Mouse (Mus musculus) CH12.LX (cell line): ENCODE measurements around the gene Nrm. TPM values are rescaled to one million over a fixed set of nuclear protein-coding genes. Genes with fewer than 3 reads are reported as not detected.

ENCODE experiments used
- DNase-seq: peaks from one replicate; pipeline ENCODE4 v3.0.0-alpha.2; 2013; ENCODE audit errors: extremely low read depth
- H3K27ac ChIP-seq: 2 replicates; pipeline ENCODE4 v1.5.1; 2012; ENCODE audit warnings: low read depth, mild to moderate bottlenecking, control low read depth, moderate library complexity; ENCODE audit not compliant: insufficient read depth
- H3K27me3 ChIP-seq: replicated peaks from 2 replicates; pipeline ENCODE3; 2012; ENCODE audit warnings: inconsistent platforms
- H3K36me3 ChIP-seq, 2 experiments: replicated peaks in 1 of 2; 2 replicates each; pipeline versions ENCODE3 to v1.6.1; 2012; ENCODE audit warnings: inconsistent platforms in 1 of 2, low read length in 1 of 2, mild to moderate bottlenecking in 1 of 2, mixed read lengths in 1 of 2, moderate library complexity in 1 of 2; ENCODE audit not compliant: control insufficient read depth in 1 of 2, insufficient read depth in 1 of 2
- H3K4me1 ChIP-seq, 2 experiments: 2 replicates each; pipeline ENCODE4 v1.6.1; 2012; ENCODE audit warnings: inconsistent platforms in 1 of 2, moderate library complexity in 1 of 2; ENCODE audit not compliant: insufficient read depth in 2 of 2, control insufficient read depth in 1 of 2
- H3K4me2 ChIP-seq: 2 replicates; pipeline ENCODE4 v1.6.1; 2012; ENCODE audit warnings: low read depth, mild to moderate bottlenecking, control low read depth; ENCODE audit not compliant: poor library complexity, insufficient read depth, severe bottlenecking
- H3K4me3 ChIP-seq, 3 experiments: fragments of 150-350 bp in 1 of 3; sonication (generic) in 1 of 3; replicated peaks in 1 of 3; 2 replicates each; pipeline versions ENCODE3 to v1.5.1; 2011 to 2012; ENCODE audit warnings: low read depth in 2 of 3, low read length in 2 of 3, mild to moderate bottlenecking in 2 of 3, moderate library complexity in 2 of 3, control low read depth in 1 of 3, improper control_type of control experiment in 1 of 3, inconsistent platforms in 1 of 3, mixed read lengths in 1 of 3; ENCODE audit not compliant: poor library complexity in 1 of 3
- H3K79me2 ChIP-seq: replicated peaks from 2 replicates; pipeline ENCODE4 v1.6.1; 2012; ENCODE audit warnings: mild to moderate bottlenecking, moderate library complexity; ENCODE audit not compliant: control insufficient read depth, poor library complexity, insufficient read depth, severe bottlenecking; ENCODE audit errors: extremely low read depth
- H3K9ac ChIP-seq: 2 replicates; pipeline ENCODE4 v1.6.1; 2012; ENCODE audit warnings: low read depth, mild to moderate bottlenecking, control low read depth, moderate library complexity; ENCODE audit not compliant: insufficient read depth
- H3K9me3 ChIP-seq: replicated peaks from 2 replicates; pipeline ENCODE3; 2012; ENCODE audit warnings: low read length, inconsistent platforms, mixed read lengths
- BHLHE40 ChIP-seq: IDR thresholded peaks from 2 replicates; pipeline ENCODE4 v1.6.1; 2011; ENCODE audit warnings: mild to moderate bottlenecking, low read depth, low read length, improper control_type of control experiment
- CHD1 ChIP-seq: IDR thresholded peaks from 2 replicates; pipeline ENCODE4 v1.6.1; 2012; ENCODE audit warnings: low read depth, low read length, improper control_type of control experiment, inconsistent platforms
- CHD2 ChIP-seq: IDR thresholded peaks from 2 replicates; pipeline ENCODE4 v1.6.1; 2011; ENCODE audit warnings: low read length, improper control_type of control experiment
- CTCF ChIP-seq, 2 experiments: IDR thresholded peaks in 1 of 2; conservative IDR thresholded peaks in 1 of 2; 2 replicates each; pipeline ENCODE4 v1.5.1; 2011 to 2012; ENCODE audit warnings: low read depth in 2 of 2, low read length in 2 of 2, improper control_type of control experiment in 1 of 2, inconsistent platforms in 1 of 2, mild to moderate bottlenecking in 1 of 2, moderate library complexity in 1 of 2
- ELF1 ChIP-seq: IDR thresholded peaks from 2 replicates; pipeline ENCODE4 v1.6.1; 2014; ENCODE audit warnings: low read depth, mild to moderate bottlenecking, inconsistent platforms, low read length, improper control_type of control experiment
- EP300 ChIP-seq: IDR thresholded peaks from 2 replicates; pipeline ENCODE4 v1.6.1; 2011; ENCODE audit warnings: low read length, improper control_type of control experiment
- HCFC1 ChIP-seq: IDR thresholded peaks from 2 replicates; pipeline ENCODE4 v1.6.1; 2012; ENCODE audit warnings: low read depth, mild to moderate bottlenecking, inconsistent platforms, low read length, improper control_type of control experiment
- JUN ChIP-seq: IDR thresholded peaks from 2 replicates; pipeline ENCODE4 v1.6.1; 2011; ENCODE audit warnings: low read depth, mild to moderate bottlenecking, low read length, improper control_type of control experiment, moderate library complexity; ENCODE audit not compliant: insufficient read depth
- MAFK ChIP-seq: IDR thresholded peaks from 2 replicates; pipeline ENCODE4 v1.6.1; 2011; ENCODE audit warnings: low read length, improper control_type of control experiment; ENCODE audit not compliant: insufficient replicate concordance
- MYC ChIP-seq: IDR thresholded peaks from 2 replicates; pipeline ENCODE4 v1.6.1; 2011; ENCODE audit warnings: low read depth, mild to moderate bottlenecking, improper control_type of control experiment, low read length
- NELFE ChIP-seq: IDR thresholded peaks from 2 replicates; pipeline ENCODE4 v1.6.1; 2011; ENCODE audit warnings: low read depth, low read length, improper control_type of control experiment
- PAX5 ChIP-seq: IDR thresholded peaks from 2 replicates; pipeline ENCODE4 v1.6.1; 2012; ENCODE audit warnings: low read length, inconsistent platforms, mixed read lengths
- POLR2A ChIP-seq: IDR thresholded peaks from 2 replicates; pipeline ENCODE4 v1.6.1; 2011; ENCODE audit warnings: low read depth, mild to moderate bottlenecking, improper control_type of control experiment, low read length
- RAD21 ChIP-seq: IDR thresholded peaks from 2 replicates; pipeline ENCODE4 v1.6.1; 2011; ENCODE audit warnings: low read depth, mild to moderate bottlenecking, low read length, improper control_type of control experiment, moderate library complexity
- SMC3 ChIP-seq: IDR thresholded peaks from 2 replicates; pipeline ENCODE4 v1.6.1; 2011; ENCODE audit warnings: low read depth, low read length, improper control_type of control experiment
- TBP ChIP-seq: conservative IDR thresholded peaks from 2 replicates; pipeline ENCODE4 v1.6.1; 2011; ENCODE audit warnings: low read depth, low read length, improper control_type of control experiment
- TCF12 ChIP-seq: IDR thresholded peaks from 2 replicates; pipeline ENCODE4 v1.6.1; 2014; ENCODE audit warnings: low read depth, mild to moderate bottlenecking, inconsistent platforms, low read length, improper control_type of control experiment
- UBTF ChIP-seq: IDR thresholded peaks from 2 replicates; pipeline ENCODE4 v1.6.1; 2012; ENCODE audit warnings: low read depth, mild to moderate bottlenecking, inconsistent platforms, low read length, improper control_type of control experiment, moderate library complexity
- ZC3H11A ChIP-seq: IDR thresholded peaks from 2 replicates; pipeline ENCODE4 v1.6.1; 2012; ENCODE audit warnings: low read depth, mild to moderate bottlenecking, inconsistent platforms, low read length, improper control_type of control experiment
- ZKSCAN1 ChIP-seq: IDR thresholded peaks from 2 replicates; pipeline ENCODE4 v1.6.1; 2012; ENCODE audit warnings: low read depth, inconsistent platforms, low read length, improper control_type of control experiment, borderline replicate concordance
- ZMIZ1 ChIP-seq: IDR thresholded peaks from 2 replicates; pipeline ENCODE4 v1.6.1; 2012; ENCODE audit warnings: low read depth, mild to moderate bottlenecking, inconsistent platforms, low read length, improper control_type of control experiment
- ZNF384 ChIP-seq: IDR thresholded peaks from 2 replicates; pipeline ENCODE4 v1.6.1; 2012; ENCODE audit warnings: low read depth, low read length, improper control_type of control experiment, inconsistent platforms
- dilution Hi-C: fragments of 300-500 bp; cut with MboI; formaldehyde crosslinking; loops from 2 replicates; pipeline ENCODE4 v1.14.3; 2020; ENCODE audit warnings: low sequenced_read_pairs; ENCODE audit not compliant: extremely low pct_unique_long_range_greater_than_20kb, extremely low pct_ligation_motif_present
- in situ Hi-C: fragments of 300-500 bp; cut with MboI; formaldehyde crosslinking; loops from 3 replicates; pipeline ENCODE4 v1.14.3; 2019; ENCODE audit warnings: low sequenced_read_pairs, low pct_ligation_motif_present, low pct_unique_long_range_greater_than_20kb, mixed read lengths
- polyA plus RNA-seq: library from polyadenylated mRNA; unstranded; fragments of >175 nt; gene quantifications from 2 replicates; pipeline ENCODE4 v1.2.1, GENCODE M21; 2012; ENCODE audit warnings: low read depth; ENCODE audit not compliant: insufficient read length
- total RNA-seq, 2 experiments: library from RNA; depleted of rRNA; stranded (reverse); fragments of 300-350 nt in 1 of 2; fragments of >200 nt in 1 of 2; gene quantifications; 2 replicates each; pipeline ENCODE4 v1.2.3; 2012 to 2014

Nrm gene
- total and polyA plus RNA-seq, 3 experiments, result 12.1 to 16.7 (median 15.4) TPM

DNA sequence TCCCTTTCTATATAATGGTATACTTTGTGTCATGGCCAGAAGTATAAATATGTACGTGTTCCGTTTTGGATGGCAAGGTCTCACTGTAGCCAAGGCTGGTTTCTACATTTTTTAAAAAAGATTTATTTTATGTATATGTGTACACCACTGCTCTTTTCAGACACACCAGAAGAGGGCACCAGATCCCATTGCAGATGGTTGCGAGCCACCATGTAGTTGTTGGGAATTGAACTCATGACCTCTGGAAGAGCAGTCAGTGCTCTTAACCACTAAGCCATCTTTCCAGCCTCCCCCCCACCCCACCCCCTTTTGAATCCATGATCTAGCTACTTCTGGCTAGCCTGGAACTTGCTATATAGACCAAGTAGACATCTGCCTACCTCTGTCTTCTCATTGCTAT is 17.6 kb upstream of the Nrm start:
- Histone ChIP-seq H3K27ac (no peak overlapping the region), H3K4me3 (no peak overlapping the region), H3K36me3 (peaks cover 27 to 34% of the 10 kb centered on the region in 2 experiments), H3K9me3 (no peaks in the 10 kb centered on the region), H3K9ac (no peak overlapping the region), H3K79me2 (no peaks in the 10 kb centered on the region; the same call in none of the 2 replicates), H3K27me3 (no peaks in the 10 kb centered on the region), H3K4me1 (peaks cover 0 to 35% of the 10 kb centered on the region in 2 experiments; a peak in 2 of 4 replicates), H3K4me2 (no peak overlapping the region)
- DNase-seq, result no peak
- dilution Hi-C loops (no loop called here), in situ Hi-C loops (no loop called here)
- TF ChIP-seq CTCF (conservative IDR thresholded peaks at IDR 0.05 in 1 of 2, IDR thresholded peaks at IDR 0.05 in 1 of 2; ENCODE audit: low read depth in 2 of 2, low read length in 2 of 2) (peak in 1 of 2 experiments; percentile 53; a peak in 2 of 4 replicates), SMC3 (peak; percentile 43), RAD21 (peak; percentile 30), ZNF384 (no peak)

DNA sequence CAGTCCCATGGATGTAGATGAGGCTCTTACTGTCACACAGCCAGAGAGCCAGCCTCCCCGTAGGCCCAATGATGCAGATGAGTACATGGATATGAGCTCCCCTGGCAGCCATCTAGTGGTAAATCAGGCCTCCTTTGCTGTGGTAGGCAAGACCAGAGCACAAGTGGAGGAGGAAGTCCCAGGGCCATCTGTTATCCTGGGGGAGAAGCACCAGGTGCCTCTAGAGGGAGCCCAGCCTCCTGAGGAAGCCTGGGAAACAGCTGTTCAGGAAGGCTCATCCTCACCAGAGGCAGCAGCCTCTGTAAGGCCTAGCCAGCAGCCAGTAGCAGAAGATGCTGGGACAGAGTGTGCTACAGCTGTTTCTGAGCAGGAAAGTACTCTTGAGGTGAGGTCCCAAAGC is 13.0 kb upstream of the Nrm start:
- Histone ChIP-seq H3K4me2 (no peak overlapping the region), H3K36me3 (peaks cover 50 to 76% of the 10 kb centered on the region in 2 experiments), H3K27ac (no peak overlapping the region), H3K9ac (no peak overlapping the region), H3K27me3 (no peaks in the 10 kb centered on the region), H3K4me1 (peaks cover 0 to 17% of the 10 kb centered on the region in 2 experiments; a peak in 2 of 4 replicates), H3K79me2 (no peaks in the 10 kb centered on the region; the same call in 1 of the 2 replicates), H3K9me3 (no peaks in the 10 kb centered on the region), H3K4me3 (no peak overlapping the region)
- in situ Hi-C loops, result no loop called here
- DNase-seq, result no peak
- TF ChIP-seq HCFC1 (no peak), CHD1 (no peak), ZC3H11A (no peak), ELF1 (no peak), CTCF (conservative IDR thresholded peaks at IDR 0.05 in 1 of 2, IDR thresholded peaks at IDR 0.05 in 1 of 2; ENCODE audit: low read depth in 2 of 2, low read length in 2 of 2) (peak in 1 of 2 experiments; percentile 44; a peak in 2 of 4 replicates), RAD21 (peak; percentile 24), SMC3 (peak; percentile 26), TCF12 (no peak), MAFK (no peak), PAX5 (no peak)
- dilution Hi-C loops, result no loop called here

GRCm38 (mm10) chr17:35850974-35851373 is 10.1 kb upstream of the Nrm start:
- H3K27ac ChIP-seq, result no peak overlapping the region
- no peak for TF ChIP-seq PAX5
- TF ChIP-seq TBP, result no peak
- TF ChIP-seq ZKSCAN1, result no peak
- no peak for TF ChIP-seq SMC3
- no peak for TF ChIP-seq BHLHE40
- TF ChIP-seq ZC3H11A, result no peak
- TF ChIP-seq UBTF, result no peak
- no peak for TF ChIP-seq POLR2A
- TF ChIP-seq ZMIZ1, result no peak
- TF ChIP-seq EP300, result no peak
- no peak for TF ChIP-seq JUN
- TF ChIP-seq CHD2, result no peak
- TF ChIP-seq NELFE, result no peak
- TF ChIP-seq TCF12, result no peak
- TF ChIP-seq MYC, result no peak
- H3K27me3 ChIP-seq, result no peaks in the 10 kb centered on the region
- dilution Hi-C loops, result no loop called here
- H3K4me3 ChIP-seq, result no peak overlapping the region
- no peak overlapping the region for H3K9ac ChIP-seq
- H3K4me2 ChIP-seq, result no peak overlapping the region
- no peaks in the 10 kb centered on the region for H3K79me2 ChIP-seq
- H3K9me3 ChIP-seq, result no peaks in the 10 kb centered on the region
- DNase-seq, result no peak
- H3K36me3 ChIP-seq, result peaks cover 44 to 81% of the 10 kb centered on the region in 2 experiments
- peaks cover 0 to 16% of the 10 kb centered on the region in 2 experiments; a peak in 2 of 4 replicates for H3K4me1 ChIP-seq
- in situ Hi-C loops, result no loop called here
